ENCODE assay signal across 22 mouse cellular contexts in genomic region chr7:109837651-109838050, GRCm38 (mm10). TPM values are rescaled to one million over a fixed set of nuclear protein-coding genes. Genes with fewer than 3 reads are reported as not detected.
DNase-seq lines count a peak whose midpoint lies in the region; ATAC-seq lines count a peak whose summit lies in the region.
"Had no signal": no experiment of that assay in that cellular context is flagged by ENCODE, and none has a peak within 500 bp of the region (broad histone marks: within the 10 kb centered on the region; RNA-seq: fewer than 3 reads in every experiment).

No protein-coding gene starts in this region.

- no peak overlapping the region for H3K4me2 ChIP-seq in neural tube, embryonic 14.5 days (ENCODE audit: low read depth, low read length)
- no peak overlapping the region for H3K4me2 ChIP-seq in neural tube, embryonic 15.5 days
- no peak overlapping the region for H3K4me2 ChIP-seq in forebrain, embryonic 14.5 days (ENCODE audit: low read length)
- H3K4me2 ChIP-seq: embryonic facial prominence, embryonic 12.5 days; forebrain, embryonic 13.5 days had no signal

- no peaks in the 10 kb centered on the region for H3K4me1 ChIP-seq in neural tube, embryonic 14.5 days (ENCODE audit: control insufficient read depth, insufficient read depth, low read length)
- 0 out of 2 replicates have a peak, but pooled peaks cover 2% of the 10 kb centered on the region for H3K4me1 ChIP-seq in neural tube, embryonic 15.5 days
- peaks cover 3% of the 10 kb centered on the region for H3K4me1 ChIP-seq in forebrain, embryonic 14.5 days (ENCODE audit: control insufficient read depth, insufficient read depth, low read length)

- peak; percentile 28; the same call in 1 of the 2 replicates for ATAC-seq in neural tube, embryonic 14.5 days (ENCODE audit: low read depth)
- ATAC-seq in neural tube, embryonic 15.5 days (ENCODE audit: low FRiP score) = no peak
- ATAC-seq in forebrain, embryonic 14.5 days = no peak
- ATAC-seq: CD4-positive, CD25-positive, alpha-beta regulatory T cell, adult 4 months; forebrain, embryonic 13.5 days; forebrain, embryonic 16.5 days had no signal

- no peaks in the 10 kb centered on the region for H3K36me3 ChIP-seq in neural tube, embryonic 14.5 days (ENCODE audit: control insufficient read depth, insufficient read depth, low read length)
- H3K36me3 ChIP-seq in neural tube, embryonic 15.5 days = no peaks in the 10 kb centered on the region
- no peaks in the 10 kb centered on the region for H3K36me3 ChIP-seq in forebrain, embryonic 14.5 days (ENCODE audit: control insufficient read depth, insufficient read depth, low read length)
- H3K36me3 ChIP-seq: embryonic facial prominence, embryonic 10.5 days; embryonic facial prominence, embryonic 12.5 days had no signal

- no peaks in the 10 kb centered on the region for H3K27me3 ChIP-seq in neural tube, embryonic 14.5 days (ENCODE audit: control insufficient read depth, insufficient read depth, low read length)
- no peaks in the 10 kb centered on the region for H3K27me3 ChIP-seq in neural tube, embryonic 15.5 days (replicated peaks)
- H3K27me3 ChIP-seq in forebrain, embryonic 14.5 days (replicated peaks; ENCODE audit: control insufficient read depth, insufficient read depth, low read length) = no peaks in the 10 kb centered on the region
- H3K27me3 ChIP-seq: CH12.LX; embryonic facial prominence, embryonic 12.5 days had no signal

- H3K4me3 ChIP-seq in neural tube, embryonic 14.5 days (ENCODE audit: low read depth, low read length) = no peak overlapping the region
- H3K4me3 ChIP-seq in neural tube, embryonic 15.5 days (replicated peaks) = no peak overlapping the region
- H3K4me3 ChIP-seq in forebrain, embryonic 14.5 days (ENCODE audit: low read depth, low read length) = no peak overlapping the region
- H3K4me3 ChIP-seq: embryonic facial prominence, embryonic 10.5 days; embryonic facial prominence, embryonic 12.5 days; forebrain, embryonic 13.5 days had no signal

- 63% methylated on average over 6 of the region's 6 CpGs for WGBS in neural tube, embryonic 14.5 days
- WGBS in neural tube, embryonic 15.5 days = 65% methylated on average over 6 of the region's 6 CpGs
- WGBS in forebrain, embryonic 14.5 days = 31% methylated on average over 6 of the region's 6 CpGs

- no peaks in the 10 kb centered on the region for H3K9me3 ChIP-seq in neural tube, embryonic 14.5 days (ENCODE audit: control insufficient read depth, low read length)
- H3K9me3 ChIP-seq in neural tube, embryonic 15.5 days (replicated peaks) = no peaks in the 10 kb centered on the region
- no peaks in the 10 kb centered on the region for H3K9me3 ChIP-seq in forebrain, embryonic 14.5 days (replicated peaks; ENCODE audit: control insufficient read depth, low read length)
- H3K9me3 ChIP-seq: embryonic facial prominence, embryonic 10.5 days; embryonic facial prominence, embryonic 12.5 days; forebrain, embryonic 13.5 days; G1E had no signal

- no peak overlapping the region for H3K27ac ChIP-seq in neural tube, embryonic 14.5 days (ENCODE audit: low read depth, low read length)
- H3K27ac ChIP-seq in neural tube, embryonic 15.5 days (replicated peaks) = no peak overlapping the region
- H3K27ac ChIP-seq in forebrain, embryonic 14.5 days (ENCODE audit: low read depth, low read length) = no peak overlapping the region
- H3K27ac ChIP-seq: embryonic facial prominence, embryonic 10.5 days; embryonic facial prominence, embryonic 12.5 days; forebrain, embryonic 13.5 days had no signal

- H3K9ac ChIP-seq in neural tube, embryonic 14.5 days (replicated peaks; ENCODE audit: low read depth, low read length) = no peak overlapping the region
- no peak overlapping the region for H3K9ac ChIP-seq in neural tube, embryonic 15.5 days (replicated peaks)
- H3K9ac ChIP-seq in forebrain, embryonic 14.5 days (ENCODE audit: low read length) = no peak overlapping the region
- H3K9ac ChIP-seq: embryonic facial prominence, embryonic 12.5 days; forebrain, embryonic 13.5 days had no signal

- peak; percentile 54 for DNase-seq in retina, embryonic 14.5 days (ENCODE audit: low spot score)
- peak; percentile 14 for DNase-seq in retina, postnatal 7 days (ENCODE audit: low read depth, low spot score)
- no peak for DNase-seq in kidney, postnatal 4 days
- DNase-seq in forebrain, embryonic 14.5 days (ENCODE audit: low spot score) = no peak
- DNase-seq: adrenal gland, adult 2 months; adrenal gland, postnatal 10 days; adrenal gland, postnatal 25 days; B cell, adult 2 months; cerebellum, adult 11 months; cerebellum, adult 18-20 months; cerebellum, adult 9-10 months; cerebellum, postnatal 10 days; cerebellum, postnatal 25 days had no signal

RNA-seq across cellular contexts. Expression of gene Scube2, which starts 27.8 kb away (rescaled TPM):
- polyA plus RNA-seq in neural tube, embryonic 14.5 days (2014; fragmentation: Nextera tagmentation; extraction: Ambion mirVana) = 3.3 and 3.5 TPM in 2 replicates
- 3.2 and 3.5 TPM in 2 replicates for polyA plus RNA-seq in neural tube, embryonic 15.5 days (2015; fragmentation: Nextera tagmentation; extraction: Ambion mirVana)
- polyA plus RNA-seq in forebrain, embryonic 14.5 days (2014; fragmentation: Nextera tagmentation; extraction: Ambion mirVana) = 0.38 and 0.89 TPM in 2 replicates
- polyA plus RNA-seq: CD4-positive, CD25-positive, alpha-beta regulatory T cell, adult 4 months had no signal

RNA-seq across cellular contexts. Expression of gene Nrip3, which starts 55.8 kb away (rescaled TPM):
- polyA plus RNA-seq in neural tube, embryonic 14.5 days (2014; fragmentation: Nextera tagmentation; extraction: Ambion mirVana) = 12.0 and 17.0 TPM in 2 replicates
- 12.7 and 14.1 TPM in 2 replicates for polyA plus RNA-seq in neural tube, embryonic 15.5 days (2015; fragmentation: Nextera tagmentation; extraction: Ambion mirVana)
- 4.5 and 6.8 TPM in 2 replicates for polyA plus RNA-seq in forebrain, embryonic 14.5 days (2014; fragmentation: Nextera tagmentation; extraction: Ambion mirVana)
- polyA plus RNA-seq: G1E had no signal

Comparison
In these comparisons a context has a peak if more than half of its experiments do, and no peak if none do; other contexts are left out.
1. DNase-seq: peak in retina, embryonic 14.5 days (single experiment) and retina, postnatal 7 days (single experiment); none in kidney, postnatal 4 days (0 of 2) and forebrain, embryonic 14.5 days (single experiment).